Mouse (Mus musculus) ovary, postnatal 36 days (tissue): ENCODE results near the gene Pla2g3.
A peak's percentile ranks its signal among the peaks of the same experiment; 100 is the strongest.

Experiments used
- DNase-seq: peaks from one replicate; pipeline ENCODE4 v3.0.0; 2022; ENCODE audit warnings: low spot score, mixed read lengths

Pla2g3 gene

DNA sequence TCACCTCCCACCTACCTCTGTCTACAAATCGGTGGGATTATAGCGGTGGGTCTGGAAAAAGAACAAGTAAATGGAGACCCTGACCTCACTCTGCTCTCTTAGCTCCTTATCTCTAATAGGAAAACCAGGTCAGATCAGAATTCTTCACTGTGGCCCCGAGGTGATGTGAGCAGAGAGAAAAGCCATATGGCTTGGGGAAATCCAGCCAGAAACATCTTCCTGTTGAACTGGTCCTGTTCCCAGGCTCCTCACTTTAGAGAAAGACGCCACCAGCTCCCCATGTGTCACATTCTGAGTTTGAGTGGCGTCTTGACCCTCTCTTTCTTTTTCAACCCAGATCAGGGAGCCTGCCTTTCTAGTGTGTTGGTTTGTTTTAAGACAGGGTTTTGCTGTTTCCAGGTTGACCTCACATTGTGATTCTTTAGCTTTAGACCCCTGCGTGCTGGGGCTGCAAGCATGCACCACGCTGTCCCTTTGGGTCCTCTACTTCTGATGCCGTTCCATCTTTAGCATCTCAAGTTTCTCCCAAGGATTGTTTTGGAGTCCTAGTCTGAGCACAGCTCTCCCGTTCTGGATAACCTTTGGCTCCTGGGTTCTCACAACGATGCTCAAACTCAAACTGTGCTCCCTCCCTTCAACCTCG, 31.8 kb downstream of the Pla2g3 start:
- DNase-seq, result no peak

DNA sequence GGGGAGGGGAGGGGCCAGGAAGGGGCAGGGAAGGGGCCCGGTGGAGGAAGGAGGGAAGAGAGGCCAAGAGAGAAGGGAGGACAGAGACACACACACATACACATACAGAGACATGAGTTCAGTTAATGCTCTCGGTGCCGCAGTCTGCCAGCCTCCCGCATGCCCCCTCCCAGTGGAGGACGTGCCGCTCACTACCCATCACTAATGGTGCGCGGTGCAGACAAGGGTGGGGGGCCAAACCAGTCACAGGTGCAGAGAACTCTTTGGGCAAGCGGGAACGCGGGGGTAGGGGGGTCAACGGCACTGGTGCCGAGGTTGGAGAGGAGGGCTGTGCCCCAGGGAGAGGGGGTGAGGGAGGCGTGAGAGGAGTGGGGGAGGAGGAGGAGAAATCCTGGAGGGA, 32.8 kb downstream of the Pla2g3 start:
- DNase-seq, result peak; percentile 10

DNA sequence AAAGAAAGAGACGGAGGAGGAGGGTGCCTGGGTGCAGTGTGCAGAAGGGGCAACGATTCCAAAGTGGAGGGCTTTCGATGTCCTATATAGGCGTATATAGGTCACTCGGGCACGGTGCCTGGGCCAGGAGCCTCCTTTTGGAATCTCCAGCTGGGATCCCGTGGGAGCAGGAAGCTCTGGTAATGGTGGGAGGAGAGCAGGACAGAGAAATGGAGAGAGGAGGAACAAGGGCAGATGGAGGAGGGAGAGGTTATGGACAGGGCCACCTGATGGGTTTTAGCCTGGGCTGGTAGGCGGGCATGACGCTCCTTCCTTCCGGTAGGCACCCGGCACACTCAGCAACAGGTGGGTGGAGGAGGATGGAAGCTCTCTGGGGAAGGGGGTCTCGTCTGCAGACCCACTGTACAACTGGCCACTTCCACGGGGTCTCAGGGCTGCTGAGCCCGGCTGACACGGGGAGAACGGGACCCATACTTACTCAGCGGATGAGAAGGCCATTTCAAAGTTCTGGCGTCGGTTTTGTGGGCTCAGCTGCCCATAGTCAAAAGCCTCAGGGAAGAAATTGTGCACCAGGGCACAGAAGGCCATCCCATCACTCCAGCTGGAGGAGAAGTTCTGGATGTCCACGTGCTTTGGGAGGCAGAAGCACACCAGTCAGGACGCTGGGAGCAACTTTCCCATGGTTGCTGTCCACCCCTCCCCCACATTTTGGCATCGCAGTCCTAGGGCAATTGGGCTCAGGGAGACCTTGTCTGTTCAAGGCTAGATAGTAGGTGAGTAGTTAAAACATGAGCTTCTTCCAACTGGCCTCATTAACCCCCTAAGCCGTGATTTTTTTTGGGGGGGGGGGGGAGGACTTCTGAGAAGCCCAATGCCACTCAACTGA, 33.5 kb downstream of the Pla2g3 start:
- DNase-seq, result no peak

DNA sequence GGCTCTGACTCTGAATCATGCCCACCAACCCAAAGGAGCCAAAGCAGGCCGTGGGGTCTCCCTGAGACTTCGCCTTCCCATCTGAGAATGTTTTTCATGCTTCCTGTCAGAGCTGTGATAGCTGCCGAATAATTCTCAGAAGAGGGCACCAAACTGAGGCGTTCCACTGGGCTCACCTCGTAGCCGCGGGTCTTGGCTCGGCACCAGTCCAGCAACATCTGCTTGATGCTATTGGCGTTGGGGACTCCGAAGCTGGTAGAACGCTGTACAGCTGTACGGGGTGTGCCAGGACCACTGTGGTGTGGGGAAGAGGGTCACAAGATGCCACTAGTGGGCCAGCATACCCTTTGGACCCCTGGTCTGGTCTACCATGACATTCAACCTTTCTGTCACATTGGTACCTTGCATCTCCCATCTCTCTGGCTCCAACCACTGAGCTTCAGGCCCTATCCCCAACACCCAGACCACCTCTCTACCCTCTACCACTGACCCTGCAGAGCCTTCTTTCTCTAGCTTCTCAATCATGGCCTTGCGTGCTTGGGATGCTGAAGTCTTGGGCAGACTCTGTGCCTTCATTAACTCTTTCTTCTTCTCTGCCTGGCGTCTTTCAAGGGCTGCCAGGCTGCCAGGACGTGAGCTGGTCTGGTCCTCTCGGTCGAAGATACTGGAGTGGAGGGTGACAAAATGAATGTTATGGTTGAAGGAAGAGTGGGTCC, 34.4 kb downstream of the Pla2g3 start:
- no peak for DNase-seq

DNA sequence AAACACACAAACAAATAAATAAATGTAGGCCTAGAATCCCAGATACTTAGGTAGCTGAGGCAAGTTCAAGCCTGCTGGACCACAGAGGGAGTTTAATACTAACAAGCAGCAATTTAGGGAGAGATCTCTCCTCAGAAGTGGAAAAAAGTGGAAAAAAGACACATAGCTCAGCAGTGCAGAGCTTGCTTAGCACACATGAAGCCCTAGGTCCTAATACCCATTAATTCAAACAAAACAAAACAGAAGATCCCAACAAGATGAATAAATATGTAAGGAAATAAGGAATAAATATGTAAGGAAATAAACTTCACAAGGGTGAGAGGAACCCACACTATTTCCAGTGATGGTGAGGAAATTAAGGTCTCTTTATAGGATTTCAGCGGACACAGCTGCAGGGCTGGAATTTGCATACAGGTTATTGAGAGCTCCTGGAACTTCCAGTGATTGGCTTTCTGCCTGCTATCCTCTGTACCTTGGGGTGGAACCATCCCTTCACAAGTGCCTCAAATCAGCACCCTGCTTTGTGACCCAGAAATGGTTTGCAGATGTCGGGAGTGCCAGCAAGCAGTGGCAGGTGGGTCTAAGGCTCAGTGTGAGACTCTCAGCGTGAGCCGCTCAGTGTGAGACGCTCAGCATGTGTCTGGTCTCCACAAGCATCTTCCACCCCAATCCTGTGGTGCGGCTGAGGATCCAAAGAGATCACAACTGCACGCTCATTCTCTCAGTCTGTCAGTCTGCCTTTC, 35.9 kb downstream of the Pla2g3 start:
- no peak for DNase-seq

DNA sequence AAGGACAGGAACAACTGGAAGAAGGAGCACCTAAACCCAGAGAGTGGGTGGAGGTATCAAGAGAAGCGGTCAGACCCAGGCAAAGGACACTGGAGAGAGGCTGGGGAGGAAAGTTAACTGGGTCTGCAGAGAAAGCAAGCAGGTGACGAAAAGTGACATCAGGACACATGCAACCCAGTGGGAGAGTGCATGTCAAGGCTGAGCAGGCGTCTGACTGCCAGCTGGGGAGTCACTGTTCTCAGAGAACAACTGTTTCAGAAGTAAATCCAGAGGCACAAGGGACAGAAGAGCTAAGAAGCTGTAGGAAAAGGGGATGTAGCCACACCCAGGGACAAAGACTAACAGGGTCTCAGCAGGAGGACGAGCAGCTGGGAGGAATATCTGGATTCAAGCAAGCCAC, 37.5 kb downstream of the Pla2g3 start:
- DNase-seq, result no peak

DNA sequence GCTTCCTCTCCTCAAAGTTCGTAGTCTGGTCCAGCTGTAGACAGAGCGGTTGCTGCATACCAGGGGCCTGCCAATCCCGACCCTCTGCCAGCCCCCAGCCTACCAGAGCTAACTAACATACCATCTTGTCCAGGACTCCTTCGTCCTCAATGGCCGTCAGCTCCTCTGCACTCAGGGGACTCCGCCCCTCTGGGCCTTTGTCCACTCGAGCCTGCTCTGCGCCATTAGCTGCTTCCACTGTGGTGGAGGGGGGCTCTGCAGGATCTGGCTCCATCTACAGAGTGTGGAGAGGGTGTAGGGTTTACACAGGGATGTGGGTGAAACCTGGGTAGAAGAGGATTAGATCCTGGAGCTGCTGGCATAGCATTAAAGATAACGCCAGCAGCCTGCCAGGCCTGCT, 38.1 kb downstream of the Pla2g3 start:
- DNase-seq, result no peak

DNA sequence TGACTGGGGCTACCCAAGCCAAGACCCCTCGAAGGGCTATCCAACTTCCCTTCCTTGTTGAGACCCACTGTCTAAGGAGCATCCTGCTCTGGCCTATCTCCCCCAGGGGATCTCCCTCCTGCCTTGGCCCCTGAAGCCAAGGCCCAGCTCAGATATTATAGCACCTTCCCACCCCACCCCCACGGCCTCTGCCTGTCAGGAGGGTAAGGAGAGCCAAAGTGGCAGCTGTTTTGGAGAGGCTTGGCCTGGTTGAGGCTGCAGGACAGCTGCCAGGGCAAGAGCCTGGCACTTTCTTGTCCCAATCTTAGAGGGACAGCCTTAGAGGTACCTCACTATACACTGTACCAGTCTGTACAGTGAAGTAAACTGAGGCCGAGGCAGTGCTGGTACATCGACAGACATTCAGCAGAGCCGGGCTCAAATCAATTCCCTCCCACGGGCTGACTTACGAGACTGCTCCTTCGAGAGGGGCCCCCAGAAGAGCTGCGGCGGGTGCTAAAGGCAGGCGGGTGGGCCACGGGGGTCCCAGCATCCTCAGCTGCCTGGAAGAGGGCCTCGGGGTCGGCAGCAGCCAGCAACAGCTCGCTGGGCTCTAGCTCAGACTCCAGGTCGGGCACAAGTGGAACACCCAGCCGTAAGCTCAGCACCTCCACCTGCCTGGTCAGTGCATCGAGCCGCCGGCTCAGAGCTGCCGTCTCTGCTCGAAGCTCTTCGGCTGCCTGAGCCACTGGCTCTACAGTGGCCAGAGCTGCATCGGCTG, 39.1 kb downstream of the Pla2g3 start:
- DNase-seq, result no peak

DNA sequence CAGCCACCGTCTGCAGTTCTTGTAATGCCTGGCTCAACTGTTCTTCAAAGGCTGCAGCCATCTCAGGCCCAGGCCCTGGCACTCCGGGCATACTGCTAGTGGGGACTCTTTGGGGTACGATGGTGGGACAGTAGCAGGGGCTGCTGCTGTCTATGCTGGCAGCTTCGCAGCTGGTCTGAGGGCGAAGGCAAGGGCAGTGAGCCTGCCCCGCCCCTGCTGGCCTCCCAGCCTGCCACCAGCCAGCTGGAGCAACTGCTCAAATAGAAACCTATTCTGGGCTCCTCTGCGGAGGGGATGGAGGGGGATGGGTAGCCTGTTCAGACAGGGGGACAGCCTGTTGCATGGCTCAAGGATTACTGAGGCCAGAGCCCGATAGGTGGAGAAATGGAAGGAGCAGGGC, 39.7 kb downstream of the Pla2g3 start:
- no peak for DNase-seq

DNA sequence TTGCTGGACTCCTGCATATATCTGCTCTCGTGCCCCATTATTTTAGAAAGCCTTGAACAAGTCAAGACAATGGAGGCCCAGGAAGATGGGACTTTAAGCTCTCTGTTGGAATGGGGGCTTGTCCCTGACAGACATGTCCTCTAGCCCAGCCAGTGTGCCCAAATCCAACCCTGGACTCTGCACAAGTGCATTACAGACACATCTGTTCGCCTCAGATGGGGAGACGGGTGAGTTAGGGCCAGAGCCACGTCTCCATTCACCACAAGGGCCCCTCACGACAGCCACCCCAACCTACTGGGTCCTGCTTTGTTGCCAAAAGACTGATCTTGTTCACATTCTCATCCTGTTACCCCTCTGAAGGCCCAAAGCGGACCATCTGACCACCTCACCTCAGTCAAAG, 40.1 kb downstream of the Pla2g3 start:
- DNase-seq, result no peak

DNA sequence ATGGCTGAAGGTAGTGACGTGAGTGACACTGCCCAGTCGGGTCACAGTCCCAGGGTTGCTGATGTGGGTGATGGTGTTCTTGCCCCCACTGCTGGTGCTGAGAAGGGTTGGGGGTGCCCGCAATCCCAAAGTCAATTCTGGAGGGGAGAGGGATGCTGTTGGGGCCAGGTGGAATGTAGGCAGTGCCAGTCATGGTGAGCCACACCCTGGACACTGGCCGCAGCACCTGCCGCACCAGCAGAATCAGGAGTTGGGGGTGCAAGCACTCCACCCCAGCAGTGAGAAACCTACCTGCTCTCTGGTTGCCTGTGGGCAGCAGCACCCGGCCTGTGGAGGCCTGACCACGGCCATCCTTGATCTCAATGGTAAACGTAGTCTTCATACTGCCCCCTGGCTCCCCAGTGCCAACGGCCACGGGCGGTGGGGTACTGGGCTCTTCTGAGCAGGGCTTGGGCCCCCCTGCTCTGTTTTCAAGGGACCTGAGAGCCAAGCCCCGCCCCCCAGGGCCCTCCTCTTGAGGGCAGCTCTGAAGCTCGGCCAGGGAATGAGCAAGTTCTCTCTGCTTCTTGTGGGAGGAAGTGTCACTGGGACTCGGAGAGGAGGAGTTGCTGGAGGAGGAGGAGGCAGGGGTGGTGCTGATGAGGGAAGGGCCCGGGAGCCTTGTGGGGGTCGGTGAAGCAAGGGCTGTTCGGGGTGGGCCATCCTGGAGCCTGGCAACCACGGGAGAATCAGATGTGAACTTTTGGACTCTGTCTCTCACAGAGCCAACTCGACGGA, 41.6 kb downstream of the Pla2g3 start:
- no peak for DNase-seq

DNA sequence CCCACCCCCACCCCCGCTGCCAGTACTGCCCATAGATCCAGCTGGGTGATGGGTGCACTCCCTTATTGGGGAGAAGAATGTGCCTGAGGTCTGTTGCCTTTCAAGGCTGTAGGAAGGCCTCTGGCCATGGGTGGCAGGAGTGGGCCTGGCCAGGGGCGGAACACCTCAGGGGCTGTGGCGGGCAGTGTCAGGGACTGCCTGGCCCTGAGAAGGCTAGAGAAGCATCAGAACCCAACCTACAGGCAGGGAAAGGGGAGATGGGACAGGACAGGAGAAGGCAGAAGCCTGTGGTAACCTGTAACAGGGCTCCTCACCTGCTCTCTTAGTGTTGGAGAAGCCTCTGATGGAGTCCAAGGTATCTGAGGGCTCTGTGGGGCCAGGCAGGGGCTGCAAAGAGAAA, 42.6 kb downstream of the Pla2g3 start:
- DNase-seq, result no peak

DNA sequence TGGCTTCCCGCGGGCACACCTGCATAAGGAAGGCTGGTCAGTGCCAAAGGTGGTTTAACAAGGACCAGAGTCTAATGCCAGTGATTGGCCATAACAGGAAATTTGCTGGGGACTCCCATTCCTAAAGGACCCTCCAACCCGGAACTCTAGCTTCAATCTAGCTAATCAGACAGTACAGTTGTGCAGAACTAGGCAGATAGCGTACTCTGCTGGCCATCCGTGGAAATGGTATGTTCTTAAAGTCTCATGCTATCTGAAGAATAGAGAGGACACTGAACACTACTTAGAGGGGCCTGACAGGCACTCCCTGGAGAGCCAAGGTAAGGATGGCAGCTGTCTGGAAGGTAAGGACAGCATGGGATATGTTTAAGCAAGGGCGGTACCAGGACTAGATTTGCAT, 43.5 kb downstream of the Pla2g3 start:
- DNase-seq, result no peak

DNA sequence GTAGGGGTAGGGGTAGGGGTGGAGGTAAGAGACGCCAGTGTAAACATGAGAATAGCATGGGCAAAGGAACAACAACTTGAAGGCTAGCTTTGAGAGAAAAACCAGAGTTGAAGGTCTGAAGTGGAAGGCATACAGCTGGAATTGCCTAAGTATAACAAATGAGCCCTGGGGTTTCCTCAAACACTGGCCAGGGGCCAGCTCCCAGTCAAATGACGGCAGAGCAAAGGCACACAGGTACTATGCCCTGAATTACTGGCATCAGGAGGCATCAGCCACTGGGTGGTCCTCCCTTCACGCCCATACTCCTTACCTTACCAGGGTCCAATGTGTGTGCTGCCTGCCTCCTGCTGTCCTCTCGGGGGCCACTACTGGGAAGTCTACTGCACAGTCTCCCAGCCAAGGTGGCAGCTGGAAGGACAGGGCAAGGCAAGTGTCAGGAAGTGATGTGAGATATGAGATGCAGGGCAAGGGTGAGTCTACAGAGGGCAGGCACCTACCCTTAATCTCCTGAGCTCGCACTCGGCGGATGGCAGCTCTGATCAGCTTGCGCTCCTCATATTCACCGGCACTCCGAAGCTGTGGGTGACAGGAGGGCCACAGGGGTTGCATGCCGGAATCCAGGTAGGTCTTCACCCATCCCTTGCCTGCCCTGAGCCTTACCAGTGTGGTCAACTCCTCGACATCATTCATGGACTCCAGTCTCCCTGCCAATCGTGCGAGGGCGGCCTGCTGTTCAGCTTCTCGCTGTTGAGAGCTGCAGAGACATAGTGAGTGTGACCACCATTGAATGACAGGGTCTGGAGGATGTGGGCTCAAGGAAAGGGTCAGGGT, 44.2 kb downstream of the Pla2g3 start:
- DNase-seq, result no peak

DNA sequence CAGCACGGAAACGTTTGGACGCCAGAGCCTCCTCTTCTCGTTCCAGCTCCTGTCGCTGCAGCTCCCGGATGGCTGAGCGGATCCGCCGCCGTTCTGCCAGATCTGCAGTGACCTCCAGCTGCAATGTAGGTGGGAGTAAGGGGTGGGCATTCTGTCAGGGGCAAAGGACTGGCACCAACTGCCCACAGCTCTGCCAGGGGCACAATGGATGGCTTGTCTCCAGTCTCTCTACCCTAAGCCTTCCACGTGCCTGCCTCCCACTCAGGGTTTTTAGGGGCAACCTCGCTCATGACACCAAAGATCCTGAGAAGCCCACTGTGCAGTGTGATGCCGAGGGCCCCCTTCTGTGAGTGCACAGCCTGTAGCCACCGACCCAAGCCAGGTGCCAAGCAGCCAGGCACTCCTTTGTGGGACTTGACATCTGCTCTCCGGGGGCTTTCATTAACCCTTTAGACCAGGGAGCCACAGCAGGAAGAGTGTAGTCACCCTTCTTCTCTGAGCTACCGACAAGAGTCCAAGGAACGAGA, 45.4 kb downstream of the Pla2g3 start:
- DNase-seq, result no peak

DNA sequence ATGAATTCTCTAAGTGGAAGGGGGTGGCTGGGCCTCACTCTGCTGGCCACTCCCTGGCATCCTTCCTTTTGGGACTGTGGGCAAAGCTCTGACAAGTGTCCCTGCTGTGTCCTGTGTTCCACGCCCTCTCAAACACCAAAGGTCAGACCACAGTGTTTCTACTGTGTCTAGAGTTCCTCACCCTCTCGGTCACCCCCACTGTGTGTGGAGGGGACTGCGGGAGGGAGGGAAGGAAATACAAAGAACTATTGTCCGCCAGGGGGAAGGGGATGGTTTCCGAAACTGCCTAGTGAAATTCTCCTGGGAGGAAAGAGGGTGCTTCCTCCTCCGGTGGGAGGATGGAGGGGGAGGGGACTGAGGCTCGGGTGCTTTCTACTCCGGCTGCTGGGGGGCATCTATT, 46.9 kb downstream of the Pla2g3 start:
- no peak for DNase-seq

DNA sequence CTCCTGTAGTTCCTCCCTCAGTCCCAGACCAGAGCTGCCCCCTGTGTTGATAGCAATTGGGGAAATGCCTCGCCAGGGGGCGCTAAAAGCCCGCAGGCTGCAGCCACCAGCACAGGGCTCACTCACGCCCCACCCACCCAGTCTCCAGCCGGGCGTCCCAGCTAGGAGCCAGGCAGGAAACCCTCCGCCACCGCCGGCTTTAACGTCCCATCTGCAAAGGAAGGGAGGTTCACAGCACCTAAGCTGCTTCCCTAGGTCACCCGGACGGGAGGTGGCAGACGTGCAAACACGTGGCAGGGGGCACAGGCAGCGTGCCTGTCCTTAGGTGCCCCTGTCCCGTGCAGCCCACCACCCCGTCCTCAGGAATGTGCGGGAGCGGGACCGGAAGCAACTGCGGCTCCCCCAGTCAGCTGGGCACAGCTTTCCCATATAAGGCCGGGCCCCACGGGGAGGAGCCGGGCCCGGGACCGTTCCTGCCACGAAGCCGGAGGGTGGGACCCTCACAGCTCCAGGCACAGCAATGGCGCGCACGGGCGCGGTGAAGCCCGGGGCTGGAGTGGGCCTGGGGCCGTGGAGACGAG, 47.4 kb downstream of the Pla2g3 start:
- peak; percentile 97 for DNase-seq

DNA sequence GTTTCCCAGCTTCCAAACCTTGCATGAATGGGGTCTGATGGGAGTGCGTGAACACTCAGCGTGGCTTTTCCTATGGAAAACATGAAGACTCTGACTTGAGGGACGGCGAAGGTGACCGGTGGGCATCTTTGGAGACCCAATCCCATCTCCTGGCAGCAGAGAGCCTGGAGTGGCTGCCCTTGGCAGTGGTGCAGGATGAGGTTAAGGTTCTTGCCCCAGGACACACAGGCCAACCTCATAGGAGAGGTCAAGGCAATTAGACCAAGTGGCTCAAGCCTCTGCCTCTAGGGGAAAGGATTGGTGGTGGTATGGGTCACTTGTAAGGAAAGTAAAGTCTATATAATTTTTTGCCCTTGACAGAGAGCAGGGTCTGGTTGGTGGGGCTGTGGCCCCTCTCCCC, 48.0 kb downstream of the Pla2g3 start:
- no peak for DNase-seq

DNA sequence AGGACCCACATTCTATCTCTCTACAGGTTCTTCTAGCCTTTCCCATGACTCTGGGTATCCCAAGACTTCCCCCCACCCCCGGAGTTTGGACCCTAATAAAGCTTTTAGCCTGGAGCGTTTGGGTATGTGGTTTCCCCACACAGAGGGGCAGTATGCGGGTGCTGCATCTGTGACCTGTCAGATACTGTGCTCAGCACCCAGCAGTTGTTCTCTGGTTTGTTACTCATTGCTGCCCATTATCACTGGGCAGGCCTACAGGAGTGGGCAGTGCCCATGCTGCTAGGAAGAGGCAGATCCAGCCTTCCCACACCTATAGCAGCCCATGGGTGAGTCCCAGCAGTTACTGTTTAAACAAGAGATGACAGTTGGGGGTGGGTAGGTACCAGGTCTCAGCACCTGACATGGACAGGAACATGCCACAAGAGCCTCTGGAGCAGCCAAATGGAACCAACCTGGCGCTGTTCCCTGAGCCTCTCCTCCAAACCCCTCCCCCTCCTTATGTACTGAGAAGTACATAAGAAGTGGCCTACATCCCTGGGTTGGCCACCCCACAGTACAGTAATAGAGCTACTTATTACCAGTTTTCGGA, 48.8 kb downstream of the Pla2g3 start:
- no peak for DNase-seq
